Mouse (Mus musculus) CH12.LX (cell line): Measurements from ENCODE around the gene Cirbp.

Source experiments
- CTCF ChIP-seq, 2 experiments: IDR thresholded peaks in 1 of 2; conservative IDR thresholded peaks in 1 of 2; 2 replicates each; pipeline ENCODE4 v1.5.1; 2011 to 2012; ENCODE audit warnings: low read depth in 2 of 2, low read length in 2 of 2, improper control_type of control experiment in 1 of 2, inconsistent platforms in 1 of 2, mild to moderate bottlenecking in 1 of 2, moderate library complexity in 1 of 2
- POLR2A ChIP-seq: IDR thresholded peaks from 2 replicates; pipeline ENCODE4 v1.6.1; 2011; ENCODE audit warnings: low read depth, mild to moderate bottlenecking, improper control_type of control experiment, low read length
- TCF12 ChIP-seq: IDR thresholded peaks from 2 replicates; pipeline ENCODE4 v1.6.1; 2014; ENCODE audit warnings: low read depth, mild to moderate bottlenecking, inconsistent platforms, low read length, improper control_type of control experiment

- TF ChIP-seq POLR2A: peak; percentile 51
- TF ChIP-seq CTCF (conservative IDR thresholded peaks at IDR 0.05 in 1 of 2, IDR thresholded peaks at IDR 0.05 in 1 of 2; ENCODE audit: low read depth in 2 of 2, low read length in 2 of 2): no peak; a peak in 1 of 4 replicates
- TF ChIP-seq TCF12: peak; percentile 82
Observed at GRCm38 (mm10) chr10:80150226-80151210, 15.3 kb upstream of the Cirbp start.
